Mouse (Mus musculus) heart, postnatal 0 days (tissue): ENCODE results near the gene Ltbp1. TPM values are rescaled to one million over a fixed set of nuclear protein-coding genes. Genes with fewer than 3 reads are reported as not detected.

Experiments
- ATAC-seq: fragments of 200-750 bp; cut with Nextera tagmentation; 2 replicates; pipeline ENCODE4 v1.8.0; 2017; ENCODE audit warnings: low read depth, moderate number of reproducible peaks, moderate library complexity; ENCODE audit not compliant: insufficient read depth
- DNase-seq: peaks from one replicate; pipeline ENCODE4 v3.0.0-alpha.2; 2016; ENCODE audit warnings: low spot score
- H3K27ac ChIP-seq: fragments of 300-500 bp; sonication (generic); 2 replicates; pipeline ENCODE4 v1.5.1; 2014; ENCODE audit warnings: low read depth, mild to moderate bottlenecking
- H3K27me3 ChIP-seq: fragments of 300-500 bp; sonication (generic); 2 replicates; pipeline ENCODE4 v1.6.1; 2014; ENCODE audit warnings: low read length, mixed read lengths; ENCODE audit not compliant: control insufficient read depth, insufficient read depth
- H3K36me3 ChIP-seq: fragments of 300-500 bp; sonication (generic); replicated peaks from 2 replicates; pipeline ENCODE4 v1.6.1; 2014; ENCODE audit warnings: low read length, mixed read lengths; ENCODE audit not compliant: control insufficient read depth, insufficient read depth
- H3K4me1 ChIP-seq: fragments of 300-500 bp; sonication (generic); 2 replicates; pipeline ENCODE4 v1.6.1; 2014; ENCODE audit warnings: antibody characterized with exemption; ENCODE audit not compliant: control insufficient read depth, insufficient read depth
- H3K4me2 ChIP-seq: fragments of 300-500 bp; sonication (generic); 2 replicates; pipeline ENCODE4 v1.6.1; 2014; ENCODE audit warnings: low read depth, mild to moderate bottlenecking, low read length, moderate library complexity
- H3K4me3 ChIP-seq: fragments of 300-500 bp; sonication (generic); 2 replicates; pipeline ENCODE4 v1.5.1; 2014; ENCODE audit warnings: low read depth, low read length
- H3K9ac ChIP-seq: fragments of 300-500 bp; sonication (generic); replicated peaks from 2 replicates; pipeline ENCODE4 v1.6.1; 2014; ENCODE audit warnings: low read depth, low read length, mixed read lengths
- H3K9me3 ChIP-seq: fragments of 300-500 bp; sonication (generic); replicated peaks from 2 replicates; pipeline ENCODE4 v1.6.1; 2016; ENCODE audit warnings: low read length; ENCODE audit not compliant: control insufficient read depth
- CTCF ChIP-seq: IDR thresholded peaks from 2 replicates; pipeline ENCODE4 v1.5.1; 2016; ENCODE audit warnings: antibody characterized with exemption, control low read depth, low read depth
- EP300 ChIP-seq: IDR thresholded peaks from 2 replicates; pipeline ENCODE4 v1.6.1; 2016; ENCODE audit warnings: antibody characterized with exemption, low read depth
- WGBS: fragments of 180-500 bp; shearing (Covaris S2); extraction: QIAGEN DNeasy Blood & Tissue Kit; methylation state at CpG from one replicate; pipeline ENCODE4 v1.1.7; 2014; 5-methylcytosine and 5-hydroxymethylcytosine counted together
- polyA plus RNA-seq: library from polyadenylated mRNA; unstranded; fragments of >200 nt; fragmentation: Nextera tagmentation; extraction: Ambion mirVana; gene quantifications from 2 replicates; pipeline ENCODE4 v1.2.1, GENCODE M21; 2015
- total RNA-seq: library from RNA; depleted of rRNA; stranded (reverse); fragments of >200 nt; gene quantifications from 2 replicates; pipeline ENCODE4 v1.2.3, GENCODE M21; 2014; ENCODE audit warnings: low replicate concordance

Gene Ltbp1
- total and polyA plus RNA-seq, 2 experiments from 2014 or later = 11.8 to 43.0 TPM

- H3K27ac ChIP-seq = no peak overlapping the region
- peaks cover 9% of the 10 kb centered on the region; the same call in 1 of the 2 replicates for H3K36me3 ChIP-seq
- TF ChIP-seq CTCF (no peak), EP300 (no peak)
- no peaks in the 10 kb centered on the region for H3K27me3 ChIP-seq
- WGBS = 85% methylated on average over 13 of the region's 13 CpGs
- H3K9me3 ChIP-seq = no peaks in the 10 kb centered on the region
- no peak overlapping the region for H3K4me2 ChIP-seq
- DNase-seq (no peak), ATAC-seq (no peak)
- no peaks in the 10 kb centered on the region for H3K4me1 ChIP-seq
- no peak overlapping the region for H3K9ac ChIP-seq
- no peak overlapping the region for H3K4me3 ChIP-seq
Measured at GRCm38 (mm10) chr17:75333759-75334158, 328.4 kb downstream of the Ltbp1 start.

GRCm38 (mm10) chr17:75335649-75336048 is 330.3 kb downstream of the Ltbp1 start:
- no peaks in the 10 kb centered on the region for H3K27me3 ChIP-seq
- WGBS = 78% methylated on average over 9 of the region's 9 CpGs
- H3K9me3 ChIP-seq = no peaks in the 10 kb centered on the region
- H3K4me1 ChIP-seq = no peaks in the 10 kb centered on the region
- DNase-seq (no peak), ATAC-seq (no peak)
- no peak overlapping the region for H3K9ac ChIP-seq
- TF ChIP-seq CTCF (no peak), EP300 (no peak)
- no peak overlapping the region for H3K4me3 ChIP-seq
- peaks cover 9% of the 10 kb centered on the region; the same call in 1 of the 2 replicates for H3K36me3 ChIP-seq
- H3K4me2 ChIP-seq = no peak overlapping the region
- no peak overlapping the region for H3K27ac ChIP-seq

GRCm38 (mm10) chr17:75341227-75341626 is 335.9 kb downstream of the Ltbp1 start:
- H3K4me2 ChIP-seq = no peak overlapping the region
- H3K27me3 ChIP-seq = no peaks in the 10 kb centered on the region
- no peak overlapping the region for H3K9ac ChIP-seq
- 57% methylated on average over 4 of the region's 4 CpGs for WGBS
- peaks cover 9% of the 10 kb centered on the region; the same call in 1 of the 2 replicates for H3K36me3 ChIP-seq
- TF ChIP-seq EP300 = no peak
- TF ChIP-seq CTCF = no peak
- H3K9me3 ChIP-seq = no peaks in the 10 kb centered on the region
- H3K27ac ChIP-seq = no peak overlapping the region
- no peak overlapping the region for H3K4me3 ChIP-seq
- DNase-seq (no peak), ATAC-seq (no peak)
- H3K4me1 ChIP-seq = no peaks in the 10 kb centered on the region

GRCm38 (mm10) chr17:75345116-75345515 is 339.7 kb downstream of the Ltbp1 start:
- WGBS = 84% methylated on average over 3 of the region's 3 CpGs
- no peak overlapping the region for H3K4me3 ChIP-seq

GRCm38 (mm10) chr17:75347414-75347813 is 342.0 kb downstream of the Ltbp1 start:
- Histone ChIP-seq H3K36me3 (no peaks in the 10 kb centered on the region), H3K4me3 (no peak overlapping the region), H3K4me2 (no peak overlapping the region), H3K9ac (no peak overlapping the region), H3K4me1 (no peaks in the 10 kb centered on the region), H3K9me3 (no peaks in the 10 kb centered on the region), H3K27me3 (no peaks in the 10 kb centered on the region), H3K27ac (no peak overlapping the region)
- 97% methylated on average over 4 of the region's 4 CpGs for WGBS
- ATAC-seq (no peak), DNase-seq (no peak)
- TF ChIP-seq EP300 (no peak), CTCF (no peak)

More at GRCm38 (mm10) chr17:75345116-75345515, 339.7 kb downstream of the Ltbp1 start:
- TF ChIP-seq EP300 = no peak
- TF ChIP-seq CTCF = no peak
- no peaks in the 10 kb centered on the region for H3K27me3 ChIP-seq
- H3K4me2 ChIP-seq = no peak overlapping the region
- H3K9ac ChIP-seq = no peak overlapping the region
- no peak overlapping the region for H3K27ac ChIP-seq
- DNase-seq (no peak), ATAC-seq (no peak)
- no peaks in the 10 kb centered on the region for H3K4me1 ChIP-seq
- H3K9me3 ChIP-seq = no peaks in the 10 kb centered on the region
- H3K36me3 ChIP-seq = no peaks in the 10 kb centered on the region

- H3K4me1 ChIP-seq = no peaks in the 10 kb centered on the region
- H3K4me3 ChIP-seq = no peak overlapping the region
- H3K9ac ChIP-seq = no peak overlapping the region
- no peaks in the 10 kb centered on the region for H3K27me3 ChIP-seq
- ATAC-seq = no peak
- H3K4me2 ChIP-seq = no peak overlapping the region
- H3K9me3 ChIP-seq = no peaks in the 10 kb centered on the region; the same call in 1 of the 2 replicates
- 81% methylated on average over 8 of the region's 8 CpGs for WGBS
- no peaks in the 10 kb centered on the region for H3K36me3 ChIP-seq
- no peak overlapping the region for H3K27ac ChIP-seq
- TF ChIP-seq CTCF = no peak
- no peak for TF ChIP-seq EP300
- DNase-seq = no peak
Measured at GRCm38 (mm10) chr17:75349109-75349508, 343.7 kb downstream of the Ltbp1 start.
